Mouse (Mus musculus) forelimb bud, embryonic 11.5 days (tissue): ENCODE results near the gene Chn1.

Source experiments
- DNase-seq: peaks from one replicate; pipeline ENCODE4 v3.0.0-alpha.2; 2012; ENCODE audit warnings: low read depth, low spot score

The Chn1 gene

GRCm38 (mm10) chr2:73592231-73593100 is 182.7 kb downstream of the Chn1 start:
- no peak for DNase-seq

- DNase-seq: no peak
Measured at GRCm38 (mm10) chr2:73591246-73591645, 183.9 kb downstream of the Chn1 start.

- peak; percentile 58 for DNase-seq
Measured at GRCm38 (mm10) chr2:73590106-73590505, 185.0 kb downstream of the Chn1 start.

- DNase-seq: no peak
Measured at GRCm38 (mm10) chr2:73588951-73589350, 186.2 kb downstream of the Chn1 start.

GRCm38 (mm10) chr2:73587109-73587506 is 188.0 kb downstream of the Chn1 start:
- DNase-seq: no peak

- no peak for DNase-seq
Measured at GRCm38 (mm10) chr2:73586392-73587108, 188.6 kb downstream of the Chn1 start.

- DNase-seq: no peak
Measured at GRCm38 (mm10) chr2:73585347-73585831, 189.8 kb downstream of the Chn1 start.

- peak; percentile 78 for DNase-seq
Measured at GRCm38 (mm10) chr2:73584645-73585346, 190.3 kb downstream of the Chn1 start.

GRCm38 (mm10) chr2:73580720-73581119 is 194.4 kb downstream of the Chn1 start:
- no peak for DNase-seq

GRCm38 (mm10) chr2:73580166-73580565 is 195.0 kb downstream of the Chn1 start, which contains the start of gene Chrna1:
TSS of gene Chrna1 (minus strand) at chr2:73580338.
- no peak for DNase-seq

GRCm38 (mm10) chr2:73579168-73579567 is 196.0 kb downstream of the Chn1 start:
- no peak for DNase-seq

GRCm38 (mm10) chr2:73574418-73574817 is 200.7 kb downstream of the Chn1 start:
- no peak for DNase-seq

GRCm38 (mm10) chr2:73573556-73573955 is 201.6 kb downstream of the Chn1 start:
- DNase-seq: peak; percentile 59

GRCm38 (mm10) chr2:73572539-73573372 is 202.4 kb downstream of the Chn1 start:
- peak; percentile 92 for DNase-seq

- DNase-seq: no peak
Measured at GRCm38 (mm10) chr2:73571901-73572300, 203.2 kb downstream of the Chn1 start.

- no peak for DNase-seq
Measured at GRCm38 (mm10) chr2:73571304-73571703, 203.8 kb downstream of the Chn1 start.

GRCm38 (mm10) chr2:73566989-73567605 is 208.0 kb downstream of the Chn1 start:
- peak; percentile 73 for DNase-seq

GRCm38 (mm10) chr2:73566162-73566561 is 209.0 kb downstream of the Chn1 start:
- no peak for DNase-seq

- DNase-seq: peak; percentile 57
Measured at GRCm38 (mm10) chr2:73563690-73564089, 211.5 kb downstream of the Chn1 start.

- DNase-seq: no peak
Measured at GRCm38 (mm10) chr2:73562656-73563055, 212.5 kb downstream of the Chn1 start.
